Mouse (Mus musculus) midbrain, embryonic 11.5 days (tissue): Measurements from ENCODE around the gene Rxrb. TPM values are rescaled to one million over a fixed set of nuclear protein-coding genes. Genes with fewer than 3 reads are reported as not detected.

Experiments used
- ATAC-seq: fragments of 200-750 bp; cut with Nextera tagmentation; 2 replicates; pipeline ENCODE4 v1.8.0; 2017; ENCODE audit warnings: moderate TSS enrichment, moderate library complexity; ENCODE audit not compliant: low FRiP score
- DNase-seq: peaks from one replicate; pipeline ENCODE4 v3.0.0; 2015; ENCODE audit warnings: low spot score; ENCODE audit errors: missing footprints
- H3K27ac ChIP-seq: fragments of 300-500 bp; sonication (generic); 2 replicates; pipeline ENCODE4 v1.5.1; 2014; ENCODE audit warnings: low read depth, low read length
- H3K27me3 ChIP-seq: fragments of 300-500 bp; sonication (generic); 2 replicates; pipeline ENCODE4 v1.6.1; 2014; ENCODE audit warnings: mild to moderate bottlenecking, low read length, moderate library complexity, mixed read lengths; ENCODE audit not compliant: control insufficient read depth, insufficient read depth
- H3K36me3 ChIP-seq: fragments of 300-500 bp; sonication (generic); 2 replicates; pipeline ENCODE4 v1.6.1; 2014; ENCODE audit warnings: mild to moderate bottlenecking, low read length, moderate library complexity, mixed read lengths; ENCODE audit not compliant: control insufficient read depth, insufficient read depth
- H3K4me1 ChIP-seq: fragments of 300-500 bp; sonication (generic); 2 replicates; pipeline ENCODE4 v1.6.1; 2014; ENCODE audit warnings: low read length; ENCODE audit not compliant: control insufficient read depth, insufficient read depth
- H3K4me2 ChIP-seq: fragments of 300-500 bp; sonication (generic); 2 replicates; pipeline ENCODE4 v1.6.1; 2014; ENCODE audit warnings: mild to moderate bottlenecking, moderate library complexity
- H3K4me3 ChIP-seq: fragments of 300-500 bp; sonication (generic); 2 replicates; pipeline ENCODE4 v1.5.1; 2014; ENCODE audit warnings: low read depth, low read length
- H3K9ac ChIP-seq: fragments of 300-500 bp; sonication (generic); 2 replicates; pipeline ENCODE4 v1.6.1; 2014; ENCODE audit warnings: low read length
- H3K9me3 ChIP-seq: fragments of 300-500 bp; sonication (generic); 2 replicates; pipeline ENCODE4 v1.6.1; 2016; ENCODE audit warnings: low read length; ENCODE audit not compliant: control insufficient read depth
- WGBS: fragments of 180-500 bp; shearing (Covaris S2); extraction: QIAGEN DNeasy Blood & Tissue Kit; methylation state at CpG from one replicate; pipeline ENCODE4 v1.1.7; 2014; 5-methylcytosine and 5-hydroxymethylcytosine counted together
- polyA plus RNA-seq: library from polyadenylated mRNA; unstranded; fragments of >200 nt; fragmentation: Nextera tagmentation; extraction: Ambion mirVana; gene quantifications from 2 replicates; pipeline ENCODE4 v1.2.1, GENCODE M21; 2014

Rxrb gene
- polyA plus RNA-seq, 1 experiment from 2014 or later = 17.9 TPM

GRCm38 (mm10) chr17:34037241-34037640 lies 5.6 kb downstream of the Rxrb start:
- DNase-seq (no peak), ATAC-seq (no peak)
- H3K9me3 ChIP-seq = no peaks in the 10 kb centered on the region
- H3K27me3 ChIP-seq = no peaks in the 10 kb centered on the region
- H3K4me1 ChIP-seq = peaks cover 39% of the 10 kb centered on the region
- no peak overlapping the region for H3K4me2 ChIP-seq
- H3K4me3 ChIP-seq = no peak overlapping the region
- WGBS = 92% methylated on average over 7 of the region's 7 CpGs
- no peak overlapping the region for H3K27ac ChIP-seq
- H3K9ac ChIP-seq = no peak overlapping the region
- H3K36me3 ChIP-seq = peaks cover 18% of the 10 kb centered on the region

GRCm38 (mm10) chr17:34038440-34038839 lies 6.8 kb downstream of the Rxrb start:
- Histone ChIP-seq H3K36me3 (peaks cover 18% of the 10 kb centered on the region), H3K27me3 (no peaks in the 10 kb centered on the region), H3K4me2 (peak overlapping the region; percentile 24), H3K4me1 (peaks cover 28% of the 10 kb centered on the region), H3K27ac (no peak overlapping the region), H3K9ac (peak overlapping the region; percentile 36; the same call in 1 of the 2 replicates), H3K4me3 (no peak overlapping the region), H3K9me3 (no peaks in the 10 kb centered on the region)
- WGBS = 17% methylated on average over 20 of the region's 21 CpGs
- ATAC-seq = peak; percentile 47; the same call in 1 of the 2 replicates
- peak; percentile 80 for DNase-seq

GRCm38 (mm10) chr17:34038878-34039561 lies 7.4 kb downstream of the Rxrb start, which contains the start of gene Col11a2:
Col11a2 (plus strand) TSS chr17:34039437.
- Histone ChIP-seq H3K9ac (peak within 1 kb of the TSS; percentile 36; the same call in 1 of the 2 replicates), H3K36me3 (peaks cover 18% of the 10 kb centered on the region), H3K4me3 (no peak within 1 kb of the TSS), H3K9me3 (no peaks in the 10 kb centered on the region), H3K27ac (no peak within 1 kb of the TSS), H3K27me3 (no peaks in the 10 kb centered on the region), H3K4me1 (peaks cover 27% of the 10 kb centered on the region), H3K4me2 (peak within 1 kb of the TSS; percentile 24)
- WGBS = 15% methylated on average over 28 of the region's 28 CpGs
- peak; percentile 91 for DNase-seq
- peak; percentile 41 for ATAC-seq

- H3K36me3 ChIP-seq = peaks cover 15% of the 10 kb centered on the region
- 26% methylated on average over 17 of the region's 17 CpGs for WGBS
- peaks cover 27% of the 10 kb centered on the region for H3K4me1 ChIP-seq
- no peak overlapping the region for H3K4me3 ChIP-seq
- H3K9ac ChIP-seq = no peak overlapping the region
- DNase-seq (peak; percentile 85), ATAC-seq (peak; percentile 6; the same call in 1 of the 2 replicates)
- no peaks in the 10 kb centered on the region for H3K27me3 ChIP-seq
- no peaks in the 10 kb centered on the region for H3K9me3 ChIP-seq
- peak overlapping the region; percentile 24 for H3K4me2 ChIP-seq
- no peak overlapping the region for H3K27ac ChIP-seq
Observed at GRCm38 (mm10) chr17:34039562-34040450, 8.2 kb downstream of the Rxrb start.

- H3K4me1 ChIP-seq = peaks cover 1% of the 10 kb centered on the region; the same call in 1 of the 2 replicates
- no peak overlapping the region for H3K4me2 ChIP-seq
- ATAC-seq (no peak), DNase-seq (no peak)
- H3K4me3 ChIP-seq = no peak overlapping the region
- H3K9ac ChIP-seq = no peak overlapping the region
- H3K27me3 ChIP-seq = no peaks in the 10 kb centered on the region
- H3K36me3 ChIP-seq = no peaks in the 10 kb centered on the region
- WGBS = 79% methylated on average over 14 of the region's 14 CpGs
- no peaks in the 10 kb centered on the region for H3K9me3 ChIP-seq
- no peak overlapping the region for H3K27ac ChIP-seq
Observed at GRCm38 (mm10) chr17:34045941-34046340, 14.3 kb downstream of the Rxrb start.

GRCm38 (mm10) chr17:34047404-34048050 lies 15.9 kb downstream of the Rxrb start:
- 87% methylated on average over 5 of the region's 5 CpGs for WGBS
- H3K4me1 ChIP-seq = no peaks in the 10 kb centered on the region

GRCm38 (mm10) chr17:34057224-34057623 lies 25.6 kb downstream of the Rxrb start:
- DNase-seq = no peak
- Histone ChIP-seq H3K4me1 (no peaks in the 10 kb centered on the region), H3K9me3 (no peaks in the 10 kb centered on the region), H3K27ac (no peak overlapping the region), H3K9ac (no peak overlapping the region), H3K4me3 (no peak overlapping the region), H3K36me3 (no peaks in the 10 kb centered on the region), H3K4me2 (no peak overlapping the region), H3K27me3 (no peaks in the 10 kb centered on the region)
- no peak for ATAC-seq
- 81% methylated on average over 7 of the region's 7 CpGs for WGBS

More at GRCm38 (mm10) chr17:34047404-34048050, 15.9 kb downstream of the Rxrb start:
- H3K4me2 ChIP-seq = no peak overlapping the region
- H3K4me3 ChIP-seq = no peak overlapping the region
- no peaks in the 10 kb centered on the region for H3K27me3 ChIP-seq
- H3K36me3 ChIP-seq = no peaks in the 10 kb centered on the region
- H3K9me3 ChIP-seq = no peaks in the 10 kb centered on the region
- no peak overlapping the region for H3K9ac ChIP-seq
- no peak overlapping the region for H3K27ac ChIP-seq
- ATAC-seq (no peak), DNase-seq (no peak)

- H3K4me2 ChIP-seq = no peak overlapping the region
- H3K9ac ChIP-seq = no peak overlapping the region
- H3K27me3 ChIP-seq = no peaks in the 10 kb centered on the region
- WGBS = 56% methylated on average over 3 of the region's 3 CpGs
- no peaks in the 10 kb centered on the region for H3K9me3 ChIP-seq
- no peaks in the 10 kb centered on the region; the same call in 1 of the 2 replicates for H3K36me3 ChIP-seq
- H3K27ac ChIP-seq = no peak overlapping the region
- H3K4me3 ChIP-seq = no peak overlapping the region
- no peak for ATAC-seq
- no peak for DNase-seq
- no peaks in the 10 kb centered on the region for H3K4me1 ChIP-seq
Observed at GRCm38 (mm10) chr17:34068864-34069263, 37.3 kb downstream of the Rxrb start.
